Mouse (Mus musculus) bone marrow macrophage, adult 2 months (primary cell): Measurements from ENCODE around the gene Chrm2. TPM values are rescaled to one million over a fixed set of nuclear protein-coding genes. Genes with fewer than 3 reads are reported as not detected.

Experiments
- H3K27ac ChIP-seq: 2 replicates; pipeline ENCODE4 v1.5.1; 2012; ENCODE audit warnings: low read depth, low read length; ENCODE audit not compliant: insufficient read depth
- H3K4me1 ChIP-seq: 2 replicates; pipeline ENCODE4 v1.6.1; 2012; ENCODE audit warnings: low read length; ENCODE audit not compliant: control insufficient read depth, insufficient read depth
- H3K4me3 ChIP-seq: 2 replicates; pipeline ENCODE4 v1.5.1; 2012; ENCODE audit warnings: mild to moderate bottlenecking, low read length, moderate library complexity; ENCODE audit not compliant: insufficient read depth
- CTCF ChIP-seq: IDR thresholded peaks from 2 replicates; pipeline ENCODE4 v1.5.1; 2012; ENCODE audit warnings: low read depth, mild to moderate bottlenecking, low read length, moderate library complexity
- POLR2A ChIP-seq: IDR thresholded peaks from 2 replicates; pipeline ENCODE4 v1.6.1; 2012; ENCODE audit warnings: mild to moderate bottlenecking, low read depth, low read length, borderline replicate concordance
- polyA plus RNA-seq: library from polyadenylated mRNA; stranded (reverse); fragments of >200 nt; gene quantifications from 2 replicates; pipeline ENCODE4 v1.2.4, GENCODE M21; 2012; ENCODE audit not compliant: missing spikeins, insufficient read depth, insufficient read length

Chrm2 gene
- polyA plus RNA-seq, 1 experiment: not detected

GRCm38 (mm10) chr6:36516508-36516907 is 128.6 kb downstream of the Chrm2 start:
- TF ChIP-seq POLR2A: no peak
- TF ChIP-seq CTCF: no peak
- H3K4me1 ChIP-seq: no peaks in the 10 kb centered on the region
- H3K4me3 ChIP-seq: no peak overlapping the region
- H3K27ac ChIP-seq: no peak overlapping the region

GRCm38 (mm10) chr6:36517242-36517641 is 129.4 kb downstream of the Chrm2 start:
- H3K4me1 ChIP-seq: no peaks in the 10 kb centered on the region
- no peak overlapping the region for H3K27ac ChIP-seq
- TF ChIP-seq POLR2A (no peak), CTCF (no peak)
- H3K4me3 ChIP-seq: no peak overlapping the region

- H3K27ac ChIP-seq: no peak overlapping the region
- TF ChIP-seq CTCF: no peak
- no peak for TF ChIP-seq POLR2A
- H3K4me1 ChIP-seq: no peaks in the 10 kb centered on the region
- no peak overlapping the region for H3K4me3 ChIP-seq
Measured at GRCm38 (mm10) chr6:36523599-36523998, 135.7 kb downstream of the Chrm2 start.

- no peak overlapping the region for H3K27ac ChIP-seq
- H3K4me1 ChIP-seq: no peaks in the 10 kb centered on the region
- no peak overlapping the region for H3K4me3 ChIP-seq
- TF ChIP-seq CTCF: no peak
- no peak for TF ChIP-seq POLR2A
Measured at GRCm38 (mm10) chr6:36528509-36528908, 140.6 kb downstream of the Chrm2 start.

GRCm38 (mm10) chr6:36541247-36541646 is 153.4 kb downstream of the Chrm2 start:
- TF ChIP-seq CTCF (no peak), POLR2A (no peak)
- H3K4me1 ChIP-seq: no peaks in the 10 kb centered on the region
- no peak overlapping the region for H3K27ac ChIP-seq
- no peak overlapping the region for H3K4me3 ChIP-seq

- Histone ChIP-seq H3K4me3 (no peak overlapping the region), H3K4me1 (no peaks in the 10 kb centered on the region), H3K27ac (no peak overlapping the region)
- TF ChIP-seq CTCF (no peak), POLR2A (no peak)
Measured at GRCm38 (mm10) chr6:36566886-36567285, 179.0 kb downstream of the Chrm2 start.
